Mouse (Mus musculus) telencephalon, adult 2 months (tissue): ENCODE data around the gene Slc41a2.
"Not testable (repeated sequence)": the region's sequence is repeated elsewhere in the genome, so short reads cannot be mapped to it uniquely, and the experiment has no call there.

Experiments used
- DNase-seq: peaks from one replicate; pipeline ENCODE4 v3.0.0-alpha.2; 2011; ENCODE audit warnings: low read depth, low spot score

The Slc41a2 gene

GRCm38 (mm10) chr10:83337159-83337951 is at the start of gene Slc41a2:
Gene Slc41a2 (minus strand): TSS chr10:83337882.
- no peak for DNase-seq

- DNase-seq: no peak
Observed at GRCm38 (mm10) chr10:83385330-83385910, 47.7 kb upstream of the Slc41a2 start.

- DNase-seq: no peak
Observed at GRCm38 (mm10) chr10:83384456-83385215, 47.0 kb upstream of the Slc41a2 start.

- no peak for DNase-seq
Observed at GRCm38 (mm10) chr10:83383863-83384262, 46.2 kb upstream of the Slc41a2 start.

GRCm38 (mm10) chr10:83382988-83383387 is 45.3 kb upstream of the Slc41a2 start:
- DNase-seq: no peak

GRCm38 (mm10) chr10:83382528-83382927 is 44.8 kb upstream of the Slc41a2 start:
- no peak for DNase-seq

GRCm38 (mm10) chr10:83380501-83380900 is 42.8 kb upstream of the Slc41a2 start:
- DNase-seq: no peak

GRCm38 (mm10) chr10:83378083-83378833 is 40.6 kb upstream of the Slc41a2 start:
- DNase-seq: no peak

- DNase-seq: no peak
Observed at GRCm38 (mm10) chr10:83376911-83377682, 39.4 kb upstream of the Slc41a2 start.

GRCm38 (mm10) chr10:83375458-83375857 is 37.8 kb upstream of the Slc41a2 start:
- not testable (repeated sequence) for DNase-seq

- no peak for DNase-seq
Observed at GRCm38 (mm10) chr10:83374045-83374656, 36.5 kb upstream of the Slc41a2 start.

GRCm38 (mm10) chr10:83368918-83369317 is 31.2 kb upstream of the Slc41a2 start:
- no peak for DNase-seq

GRCm38 (mm10) chr10:83363451-83363850 is 25.8 kb upstream of the Slc41a2 start:
- DNase-seq: no peak

GRCm38 (mm10) chr10:83361643-83362382 is 24.1 kb upstream of the Slc41a2 start:
- DNase-seq: peak; percentile 22

GRCm38 (mm10) chr10:83360356-83360755 is 22.7 kb upstream of the Slc41a2 start:
- DNase-seq: no peak

GRCm38 (mm10) chr10:83359956-83360355 is 22.3 kb upstream of the Slc41a2 start, which contains the start of gene D10Wsu102e:
Gene D10Wsu102e (plus strand): TSS chr10:83360221.
- peak; percentile 96 for DNase-seq

GRCm38 (mm10) chr10:83359451-83359850 is 21.8 kb upstream of the Slc41a2 start:
- no peak for DNase-seq

GRCm38 (mm10) chr10:83356416-83356815 is 18.7 kb upstream of the Slc41a2 start:
- DNase-seq: no peak

- DNase-seq: no peak
Observed at GRCm38 (mm10) chr10:83354333-83354719, 16.6 kb upstream of the Slc41a2 start.
